ENCODE assay signal across 38 mouse cellular contexts in the genomic region with DNA sequence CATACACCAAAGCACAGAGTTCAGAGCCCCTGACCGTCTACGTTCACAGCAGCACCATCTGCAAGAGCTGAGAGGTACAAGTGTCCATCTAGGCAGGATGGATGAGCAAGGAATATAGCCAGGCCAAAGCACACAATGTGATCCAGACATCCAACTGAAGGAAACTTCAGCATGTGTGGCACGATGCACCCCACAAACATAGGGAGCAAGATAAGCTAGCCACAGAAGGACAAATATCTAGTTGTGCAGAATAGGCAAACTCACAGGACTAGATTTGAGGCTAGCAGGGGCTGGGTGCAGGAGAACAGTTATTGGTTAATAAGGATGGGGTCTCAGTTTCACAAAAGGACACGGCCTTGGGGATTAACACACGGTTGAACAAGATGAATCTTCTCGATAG. TPM values are rescaled to one million over a fixed set of nuclear protein-coding genes. Genes with fewer than 3 reads are reported as not detected.
A peak's percentile ranks its signal among the peaks of the same experiment; 100 is the strongest.
DNase-seq lines count a peak whose midpoint lies in the region; ATAC-seq and TF ChIP-seq lines count a peak whose summit lies in the region.
"Had no signal": no experiment of that assay in that cellular context is flagged by ENCODE, and none has a peak within 500 bp of the region (broad histone marks: within the 10 kb centered on the region; RNA-seq: fewer than 3 reads in every experiment).

No protein-coding gene starts in this region.

- peaks cover 38% of the 10 kb centered on the region for H3K27me3 ChIP-seq in heart, embryonic 10.5 days (ENCODE audit: insufficient read depth, poor library complexity, severe bottlenecking)
- peaks cover 12% of the 10 kb centered on the region for H3K27me3 ChIP-seq in lung, embryonic 14.5 days (ENCODE audit: insufficient read depth, low read length)
- 0 out of 2 replicates have a peak, but pooled peaks cover 5% of the 10 kb centered on the region for H3K27me3 ChIP-seq in lung, postnatal 0 days (replicated peaks; ENCODE audit: insufficient read depth, low read length)
- H3K27me3 ChIP-seq in liver, embryonic 11.5 days (replicated peaks; ENCODE audit: control insufficient read depth, insufficient read depth, low read length): no peaks in the 10 kb centered on the region
- H3K27me3 ChIP-seq in liver, embryonic 16.5 days (ENCODE audit: control insufficient read depth, insufficient read depth, low read depth, low read length): no peaks in the 10 kb centered on the region
- peaks cover 15% of the 10 kb centered on the region for H3K27me3 ChIP-seq in midbrain, embryonic 15.5 days (replicated peaks)

- no peaks in the 10 kb centered on the region for H3K36me3 ChIP-seq in heart, embryonic 10.5 days
- H3K36me3 ChIP-seq in lung, embryonic 14.5 days (ENCODE audit: insufficient read depth): no peaks in the 10 kb centered on the region
- no peaks in the 10 kb centered on the region for H3K36me3 ChIP-seq in lung, postnatal 0 days (ENCODE audit: insufficient read depth, low read length)
- H3K36me3 ChIP-seq in liver, embryonic 11.5 days (ENCODE audit: control insufficient read depth, insufficient read depth, low read length): peaks cover 6% of the 10 kb centered on the region
- H3K36me3 ChIP-seq in liver, embryonic 16.5 days (ENCODE audit: control insufficient read depth, insufficient read depth): peaks cover 9% of the 10 kb centered on the region
- no peaks in the 10 kb centered on the region for H3K36me3 ChIP-seq in midbrain, embryonic 15.5 days (replicated peaks)
- H3K36me3 ChIP-seq: hindbrain, embryonic 10.5 days; hindbrain, embryonic 15.5 days; limb, embryonic 10.5 days; limb, embryonic 15.5 days; neural tube, embryonic 12.5 days had no signal

- 82% methylated on average over 6 of the region's 6 CpGs for WGBS in heart, embryonic 10.5 days
- WGBS in lung, embryonic 14.5 days: 81% methylated on average over 6 of the region's 6 CpGs
- 77% methylated on average over 6 of the region's 6 CpGs for WGBS in lung, postnatal 0 days
- 53% methylated on average over 6 of the region's 6 CpGs for WGBS in liver, embryonic 11.5 days
- 24% methylated on average over 6 of the region's 6 CpGs for WGBS in liver, embryonic 16.5 days (ENCODE audit: insufficient replicate concordance)
- 88% methylated on average over 6 of the region's 6 CpGs for WGBS in midbrain, embryonic 15.5 days

- no peak overlapping the region for H3K9ac ChIP-seq in lung, embryonic 14.5 days
- no peak overlapping the region for H3K9ac ChIP-seq in lung, postnatal 0 days (replicated peaks; ENCODE audit: low read depth)
- peak overlapping the region; percentile 73 for H3K9ac ChIP-seq in liver, embryonic 11.5 days (ENCODE audit: low read depth, low read length)
- peak overlapping the region; percentile 82 for H3K9ac ChIP-seq in liver, embryonic 16.5 days (ENCODE audit: low read depth, low read length)
- no peak overlapping the region for H3K9ac ChIP-seq in midbrain, embryonic 15.5 days
- H3K9ac ChIP-seq: hindbrain, embryonic 15.5 days; limb, embryonic 15.5 days; neural tube, embryonic 12.5 days had no signal

- no peak for ATAC-seq in lung, embryonic 14.5 days (ENCODE audit: insufficient read depth)
- no peak for ATAC-seq in lung, postnatal 0 days
- no peak for ATAC-seq in liver, embryonic 11.5 days (replicated peaks; ENCODE audit: low FRiP score)
- no peak for ATAC-seq in liver, embryonic 16.5 days (ENCODE audit: low read depth)
- ATAC-seq in midbrain, embryonic 15.5 days (replicated peaks): no peak
- ATAC-seq: forebrain, embryonic 14.5 days; inflammation-experienced regulatory T-cells, adult 6 months; midbrain, embryonic 16.5 days had no signal

- H3K9me3 ChIP-seq in heart, embryonic 10.5 days: no peaks in the 10 kb centered on the region
- H3K9me3 ChIP-seq in lung, embryonic 14.5 days (ENCODE audit: low read depth, low read length): no peaks in the 10 kb centered on the region
- H3K9me3 ChIP-seq in lung, postnatal 0 days (ENCODE audit: low read length): no peaks in the 10 kb centered on the region
- no peaks in the 10 kb centered on the region for H3K9me3 ChIP-seq in liver, embryonic 11.5 days (ENCODE audit: control insufficient read depth, low read length)
- no peaks in the 10 kb centered on the region for H3K9me3 ChIP-seq in liver, embryonic 16.5 days (replicated peaks; ENCODE audit: control insufficient read depth, low read length)
- no peaks in the 10 kb centered on the region for H3K9me3 ChIP-seq in midbrain, embryonic 15.5 days
- H3K9me3 ChIP-seq: hindbrain, embryonic 10.5 days; hindbrain, embryonic 15.5 days; limb, embryonic 10.5 days; limb, embryonic 15.5 days; neural tube, embryonic 12.5 days had no signal

- H3K27ac ChIP-seq in heart, embryonic 10.5 days: no peak overlapping the region
- no peak overlapping the region for H3K27ac ChIP-seq in lung, embryonic 14.5 days (ENCODE audit: low read depth)
- no peak overlapping the region for H3K27ac ChIP-seq in lung, postnatal 0 days (ENCODE audit: low read length)
- H3K27ac ChIP-seq in liver, embryonic 11.5 days (ENCODE audit: low read depth, low read length): peak overlapping the region; percentile 97
- H3K27ac ChIP-seq in liver, embryonic 16.5 days (ENCODE audit: low read length): peak overlapping the region; percentile 98
- H3K27ac ChIP-seq in midbrain, embryonic 15.5 days: no peak overlapping the region
- H3K27ac ChIP-seq: gastrocnemius, adult 2 months; hindbrain, embryonic 10.5 days; hindbrain, embryonic 15.5 days; kidney, postnatal 0 days; limb, embryonic 10.5 days; limb, embryonic 15.5 days; neural tube, embryonic 12.5 days; stomach, postnatal 0 days had no signal

- TF ChIP-seq EP300 in lung, postnatal 0 days (IDR thresholded peaks at IDR 0.05): no peak

- peak overlapping the region; percentile 23; the same call in 1 of the 2 replicates for H3K4me3 ChIP-seq in heart, embryonic 10.5 days
- H3K4me3 ChIP-seq in lung, embryonic 14.5 days (ENCODE audit: low read depth, low read length): no peak overlapping the region
- H3K4me3 ChIP-seq in lung, postnatal 0 days (ENCODE audit: low read depth, low read length): no peak overlapping the region
- H3K4me3 ChIP-seq in liver, embryonic 11.5 days (ENCODE audit: low read depth, low read length): peak overlapping the region; percentile 53
- H3K4me3 ChIP-seq in liver, embryonic 16.5 days (ENCODE audit: low read depth, low read length): peak overlapping the region; percentile 73
- no peak overlapping the region for H3K4me3 ChIP-seq in midbrain, embryonic 15.5 days
- H3K4me3 ChIP-seq: gastrocnemius, adult 2 months; hindbrain, embryonic 10.5 days; hindbrain, embryonic 15.5 days; limb, embryonic 10.5 days; limb, embryonic 15.5 days; myocyte; neural tube, embryonic 12.5 days had no signal

- DNase-seq in heart, embryonic 10.5 days (ENCODE audit: low spot score): no peak
- DNase-seq in heart, postnatal 25 days (ENCODE audit: low spot score): no peak
- DNase-seq in lung, embryonic 14.5 days: no peak
- DNase-seq in lung, postnatal 0 days (ENCODE audit: low spot score): no peak
- no peak for DNase-seq in liver, embryonic 11.5 days (ENCODE audit: low spot score)
- no peak for DNase-seq in testis, postnatal 14 days (ENCODE audit: low spot score)
- DNase-seq: adrenal gland, postnatal 25 days; cerebellum, adult 2 months; cerebellum, postnatal 14 days; gastrocnemius, postnatal 36 days; heart, adult 18-20 months; kidney, adult 11 months; kidney, postnatal 4 days; layer of hippocampus, postnatal 36 days; lung, postnatal 4 days; right cerebral cortex, postnatal 4 days; thymus, adult 2 months; thymus, postnatal 36 days had no signal

- H3K4me1 ChIP-seq in heart, embryonic 10.5 days: peaks cover 30% of the 10 kb centered on the region
- no peaks in the 10 kb centered on the region for H3K4me1 ChIP-seq in lung, embryonic 14.5 days (ENCODE audit: insufficient read depth)
- no peaks in the 10 kb centered on the region for H3K4me1 ChIP-seq in lung, postnatal 0 days (ENCODE audit: insufficient read depth, low read depth, low read length)
- H3K4me1 ChIP-seq in liver, embryonic 11.5 days (replicated peaks; ENCODE audit: control insufficient read depth, insufficient read depth, low read length): peaks cover 43% of the 10 kb centered on the region
- H3K4me1 ChIP-seq in liver, embryonic 16.5 days (ENCODE audit: control insufficient read depth, low read depth, low read length): peaks cover 55% of the 10 kb centered on the region
- H3K4me1 ChIP-seq in midbrain, embryonic 15.5 days: no peaks in the 10 kb centered on the region
- H3K4me1 ChIP-seq: hindbrain, embryonic 15.5 days; neural tube, embryonic 12.5 days had no signal

- peak overlapping the region; percentile 4; the same call in 1 of the 2 replicates for H3K4me2 ChIP-seq in lung, embryonic 14.5 days
- H3K4me2 ChIP-seq in lung, postnatal 0 days (replicated peaks; ENCODE audit: low read depth, low read length): no peak overlapping the region
- peak overlapping the region; percentile 87 for H3K4me2 ChIP-seq in liver, embryonic 11.5 days
- H3K4me2 ChIP-seq in liver, embryonic 16.5 days (ENCODE audit: low read depth, low read length): peak overlapping the region; percentile 84
- H3K4me2 ChIP-seq in midbrain, embryonic 15.5 days: no peak overlapping the region
- H3K4me2 ChIP-seq: hindbrain, embryonic 15.5 days; limb, embryonic 15.5 days; neural tube, embryonic 12.5 days had no signal

- intact Hi-C loops in heart, postnatal 25 days (cut with DNase I): no loop called here

- TF ChIP-seq CTCF in lung, embryonic 14.5 days (IDR thresholded peaks at IDR 0.05; ENCODE audit: low read depth): no peak
- TF ChIP-seq CTCF in lung, postnatal 0 days (IDR thresholded peaks at IDR 0.05): no peak

RNA-seq across cellular contexts. Expression of gene Gfi1b, which starts 2.4 kb away (rescaled TPM):
- polyA plus RNA-seq in heart, embryonic 10.5 days (2016; fragmentation: Nextera tagmentation; extraction: Ambion mirVana): 11.0 and 12.2 TPM in 2 replicates
- total RNA-seq in heart, postnatal 25 days (2021): not detected
- polyA plus RNA-seq in lung, embryonic 14.5 days (2014; fragmentation: Nextera tagmentation; extraction: Ambion mirVana): 0.51 and 0.69 TPM in 2 replicates
- polyA plus RNA-seq in lung, postnatal 0 days (2015; fragmentation: Nextera tagmentation; extraction: Ambion mirVana): 0.94 and 1.0 TPM in 2 replicates
- polyA plus RNA-seq in liver, embryonic 11.5 days (2014; fragmentation: Nextera tagmentation; extraction: Ambion mirVana): 143 and 151 TPM in 2 replicates
- 88.7 and 89.4 TPM in 2 replicates for polyA plus RNA-seq in liver, embryonic 16.5 days (2015; fragmentation: Nextera tagmentation; extraction: Ambion mirVana)
- polyA plus RNA-seq in midbrain, embryonic 15.5 days (2015; fragmentation: Nextera tagmentation; extraction: Ambion mirVana): not detected in 2 replicates
- total RNA-seq: adrenal gland, adult 18-20 months; adrenal gland, postnatal 25 days; gastrocnemius, adult 2 months; gastrocnemius, postnatal 36 days; heart, adult 18-20 months; layer of hippocampus, adult 8-10 months; layer of hippocampus, postnatal 36 days; left cerebral cortex, postnatal 10 days had no signal
- polyA plus RNA-seq: cortical plate, adult 2 months; forebrain, embryonic 14.5 days; frontal cortex, adult 2 months; inflammation-experienced regulatory T-cells, adult 6 months; midbrain, embryonic 16.5 days; myocyte had no signal

RNA-seq across cellular contexts. Expression of gene Tsc1, which starts 21.7 kb away (rescaled TPM):
- polyA plus RNA-seq in heart, embryonic 10.5 days (2016; fragmentation: Nextera tagmentation; extraction: Ambion mirVana): 17.8 and 23.8 TPM in 2 replicates
- total RNA-seq in heart, postnatal 25 days (2021): 10 to 100 TPM; 23.5 to 24.7 TPM
- polyA plus RNA-seq in lung, embryonic 14.5 days (2014; fragmentation: Nextera tagmentation; extraction: Ambion mirVana): 19.9 and 22.2 TPM in 2 replicates
- polyA plus RNA-seq in lung, postnatal 0 days (2015; fragmentation: Nextera tagmentation; extraction: Ambion mirVana): 7.3 and 8.7 TPM in 2 replicates
- 20.7 and 21.3 TPM in 2 replicates for polyA plus RNA-seq in liver, embryonic 11.5 days (2014; fragmentation: Nextera tagmentation; extraction: Ambion mirVana)
- 9.6 and 9.8 TPM in 2 replicates for polyA plus RNA-seq in liver, embryonic 16.5 days (2015; fragmentation: Nextera tagmentation; extraction: Ambion mirVana)
- polyA plus RNA-seq in midbrain, embryonic 15.5 days (2015; fragmentation: Nextera tagmentation; extraction: Ambion mirVana): 38.6 and 40.3 TPM in 2 replicates

RNA-seq across cellular contexts. Expression of gene Gtf3c5, which starts 35.8 kb away (rescaled TPM):
- polyA plus RNA-seq in heart, embryonic 10.5 days (2016; fragmentation: Nextera tagmentation; extraction: Ambion mirVana): 37.0 and 45.2 TPM in 2 replicates
- 10 to 100 TPM; 11.5 to 11.6 TPM for total RNA-seq in heart, postnatal 25 days (2021)
- polyA plus RNA-seq in lung, embryonic 14.5 days (2014; fragmentation: Nextera tagmentation; extraction: Ambion mirVana): 33.9 and 41.9 TPM in 2 replicates
- polyA plus RNA-seq in lung, postnatal 0 days (2015; fragmentation: Nextera tagmentation; extraction: Ambion mirVana): 15.8 and 18.9 TPM in 2 replicates
- polyA plus RNA-seq in liver, embryonic 11.5 days (2014; fragmentation: Nextera tagmentation; extraction: Ambion mirVana): 30.8 and 32.9 TPM in 2 replicates
- 12.1 TPM in 2 replicates for polyA plus RNA-seq in liver, embryonic 16.5 days (2015; fragmentation: Nextera tagmentation; extraction: Ambion mirVana)
- polyA plus RNA-seq in midbrain, embryonic 15.5 days (2015; fragmentation: Nextera tagmentation; extraction: Ambion mirVana): 48.2 and 49.2 TPM in 2 replicates

RNA-seq across cellular contexts. Expression of gene Cel, which starts 56.2 kb away (rescaled TPM):
- polyA plus RNA-seq in heart, embryonic 10.5 days (2016; fragmentation: Nextera tagmentation; extraction: Ambion mirVana): not detected in 2 replicates
- not detected for total RNA-seq in heart, postnatal 25 days (2021)
- polyA plus RNA-seq in lung, embryonic 14.5 days (2014; fragmentation: Nextera tagmentation; extraction: Ambion mirVana): not detected in 2 replicates
- polyA plus RNA-seq in lung, postnatal 0 days (2015; fragmentation: Nextera tagmentation; extraction: Ambion mirVana): 0.46 TPM in 1 of 2 replicates, not detected in the other
- polyA plus RNA-seq in liver, embryonic 11.5 days (2014; fragmentation: Nextera tagmentation; extraction: Ambion mirVana): not detected in 2 replicates
- 1.6 and 9.7 TPM in 2 replicates for polyA plus RNA-seq in liver, embryonic 16.5 days (2015; fragmentation: Nextera tagmentation; extraction: Ambion mirVana)
- 0.10 and 0.13 TPM in 2 replicates for polyA plus RNA-seq in midbrain, embryonic 15.5 days (2015; fragmentation: Nextera tagmentation; extraction: Ambion mirVana)
- total RNA-seq: adrenal gland, adult 18-20 months; gastrocnemius, adult 2 months; gastrocnemius, postnatal 36 days; heart, adult 18-20 months; layer of hippocampus, adult 8-10 months; layer of hippocampus, postnatal 36 days; left cerebral cortex, postnatal 10 days had no signal
- polyA plus RNA-seq: embryonic facial prominence, embryonic 14.5 days; forebrain, embryonic 14.5 days; hindbrain, embryonic 10.5 days; inflammation-experienced regulatory T-cells, adult 6 months; kidney, postnatal 0 days; limb, embryonic 10.5 days; limb, embryonic 15.5 days; midbrain, embryonic 16.5 days; myocyte; neural tube, embryonic 12.5 days had no signal

Comparison
In these comparisons a context has a peak if more than half of its experiments do, and no peak if none do; other contexts are left out.
1. H3K4me2 ChIP-seq: peak in lung, embryonic 14.5 days (single experiment), liver, embryonic 11.5 days (single experiment) and liver, embryonic 16.5 days (single experiment); none in lung, postnatal 0 days (single experiment) and midbrain, embryonic 15.5 days (single experiment).
2. H3K27ac ChIP-seq: peak in liver, embryonic 11.5 days (single experiment) and liver, embryonic 16.5 days (single experiment); none in heart, embryonic 10.5 days (single experiment), lung, embryonic 14.5 days (single experiment), lung, postnatal 0 days (single experiment) and midbrain, embryonic 15.5 days (single experiment).
3. H3K4me3 ChIP-seq: peak in heart, embryonic 10.5 days (single experiment), liver, embryonic 11.5 days (single experiment) and liver, embryonic 16.5 days (single experiment); none in lung, embryonic 14.5 days (single experiment), lung, postnatal 0 days (single experiment) and midbrain, embryonic 15.5 days (single experiment).
4. H3K9ac ChIP-seq: peak in liver, embryonic 11.5 days (single experiment) and liver, embryonic 16.5 days (single experiment); none in lung, embryonic 14.5 days (single experiment), lung, postnatal 0 days (single experiment) and midbrain, embryonic 15.5 days (single experiment).